Mouse (Mus musculus) megakaryocyte-erythroid progenitor cell, adult 5 weeks (primary cell): ENCODE data around the gene Lat. TPM values are rescaled to one million over a fixed set of nuclear protein-coding genes. Genes with fewer than 3 reads are reported as not detected.

Source experiments
- polyA plus RNA-seq: library from polyadenylated mRNA; stranded (reverse); fragments of >175 nt; gene quantifications from 2 replicates; pipeline ENCODE4 v1.2.3, GENCODE M21; 2012

Lat gene
- polyA plus RNA-seq: 47.1 and 73.2 TPM in 2 replicates

DNA sequence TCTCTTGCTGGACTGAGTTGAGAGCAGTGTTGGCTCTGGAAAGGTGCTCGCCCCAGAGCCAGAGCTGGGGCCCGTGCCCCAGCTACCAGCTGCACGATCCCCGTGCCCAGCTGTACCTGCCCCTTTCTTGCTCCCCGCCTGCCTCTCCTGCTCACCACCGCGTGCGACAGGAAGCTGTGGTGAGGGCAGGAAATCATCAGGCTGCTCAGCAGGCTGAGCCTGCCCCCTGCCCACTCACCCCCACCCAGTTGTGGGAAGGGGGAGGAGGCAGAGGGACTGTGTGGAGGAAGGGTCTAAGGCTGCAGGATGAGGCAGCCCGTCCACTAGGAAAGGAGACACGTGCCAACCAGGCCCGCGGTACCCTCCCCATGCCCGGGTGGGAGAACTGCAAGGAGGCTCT is at the start of gene Lat:
Gene Lat (minus strand): TSS at position 178 of the 400 bp plus-strand sequence.

DNA sequence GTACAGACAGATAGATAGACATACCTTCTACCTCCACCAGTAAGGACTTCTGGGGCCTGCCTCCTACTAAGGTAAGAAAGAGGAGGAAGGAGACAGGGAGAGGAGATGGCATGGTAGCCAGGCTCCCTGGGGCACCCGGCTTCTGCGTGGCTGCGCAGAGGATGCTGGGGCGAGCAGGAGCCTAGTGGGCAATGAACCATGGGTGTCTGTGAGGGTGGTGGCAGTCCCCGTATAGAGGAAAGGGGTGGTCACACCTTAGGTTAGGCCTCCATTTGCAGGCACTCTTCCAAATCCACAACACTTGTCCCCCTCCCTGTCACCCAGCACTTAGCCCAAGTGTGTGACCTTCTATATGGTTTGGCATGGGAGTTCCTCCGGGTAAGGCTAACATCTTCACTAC is 45.4 kb upstream of the Lat start, which contains the start of gene Cd19:
Gene Cd19 (minus strand): TSS at position 165 of the 400 bp plus-strand sequence.

DNA sequence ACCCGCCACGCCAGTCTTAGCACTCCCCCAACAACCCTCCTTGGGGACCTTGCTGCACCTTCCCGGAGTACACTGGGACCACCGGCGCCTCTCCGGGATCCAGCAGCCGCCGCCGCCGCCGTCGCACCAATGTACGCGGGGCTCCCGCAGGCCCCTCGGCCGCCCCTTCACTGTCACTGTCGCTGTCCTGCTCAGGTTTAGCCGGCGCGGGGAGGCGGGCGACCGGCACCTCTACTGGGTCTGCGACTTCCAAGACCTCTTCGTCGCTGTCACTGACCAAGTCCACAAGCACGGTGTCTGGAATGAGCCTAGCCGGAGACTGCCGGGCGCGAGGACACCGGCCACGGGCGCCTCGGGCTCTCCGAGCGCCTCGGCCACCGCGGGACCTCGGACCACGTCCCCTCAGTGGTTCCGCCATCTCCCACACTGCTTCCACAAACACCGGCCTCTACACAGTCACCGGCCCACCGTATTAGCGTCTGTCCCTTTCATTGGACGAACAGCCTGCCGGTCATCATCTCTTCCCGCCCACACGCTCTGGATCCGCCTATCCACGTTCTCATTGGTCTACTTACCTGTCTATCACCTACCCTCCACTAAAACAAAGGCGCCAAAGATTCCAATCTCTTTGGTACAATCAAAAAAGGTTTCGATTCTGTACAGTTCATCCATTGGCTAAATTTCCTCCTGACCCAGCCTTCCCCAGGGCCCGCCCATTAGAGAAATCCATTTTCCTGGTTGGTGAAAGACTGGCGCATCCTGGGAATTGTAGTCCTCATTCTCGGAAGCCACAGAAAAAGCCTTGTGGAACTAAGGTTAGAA is 27.1 kb upstream of the Lat start, which contains the start of gene Nfatc2ip:
Gene Nfatc2ip (minus strand): TSS at position 440 of the 822 bp plus-strand sequence.

DNA sequence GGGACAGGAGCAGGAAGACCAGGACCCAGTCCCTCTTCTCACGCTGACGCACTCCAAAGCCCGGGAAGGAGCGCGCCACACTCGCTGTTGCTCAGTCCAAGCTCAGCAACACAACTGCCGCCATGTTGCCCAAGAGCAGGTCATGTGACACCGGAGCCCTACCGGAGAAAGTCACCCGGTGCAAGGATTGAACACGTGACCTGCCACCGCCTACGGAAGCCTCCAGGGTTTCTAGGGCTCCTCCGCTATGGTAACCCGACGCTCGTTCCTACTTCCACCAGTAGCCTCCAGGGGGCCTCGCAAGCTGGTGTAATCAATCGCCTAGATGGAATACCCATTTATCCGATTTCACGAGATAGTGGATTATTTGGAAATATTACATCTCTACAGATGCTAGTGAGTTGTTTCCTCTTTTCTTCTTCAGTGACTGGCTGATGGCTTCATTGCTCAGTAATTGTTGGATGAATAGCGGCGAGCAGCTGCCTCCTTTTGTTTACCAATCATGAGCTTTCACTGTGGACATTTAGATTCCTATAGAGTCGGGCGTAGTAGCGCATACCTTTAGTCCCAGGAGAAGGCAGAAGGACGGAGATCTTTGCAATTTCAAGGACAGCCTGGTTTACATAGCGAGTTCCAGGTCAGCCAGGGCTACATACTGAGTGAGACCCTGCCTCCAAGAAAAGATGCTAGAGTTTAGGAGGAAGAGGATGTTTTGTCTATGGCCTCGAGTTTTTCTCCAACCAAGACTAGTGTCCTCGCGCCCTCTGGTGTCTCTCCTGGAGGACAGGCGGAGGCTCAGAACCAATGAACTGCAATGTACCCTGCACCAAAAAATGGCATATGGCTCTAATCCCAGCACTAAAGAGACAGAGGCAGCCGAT is 8.1 kb upstream of the Lat start, which contains the start of gene Spns1:
Gene Spns1 (minus strand): TSS at position 173 of the 881 bp plus-strand sequence.

Other genes starting within 250 kb of the Lat start
- gene Xpo6, start 169.1 kb downstream of the Lat start, polyA plus RNA-seq: 120 and 147 TPM in 2 replicates
- 13.4 and 14.1 TPM in 2 replicates for gene Sbk1, start 97.0 kb downstream of the Lat start, polyA plus RNA-seq
- 74.2 and 80.8 TPM in 2 replicates for gene Spns1, start 7.9 kb upstream of the Lat start, polyA plus RNA-seq
- gene Nfatc2ip, start 27.2 kb upstream of the Lat start, polyA plus RNA-seq: 3.0 and 3.5 TPM in 2 replicates
- gene Cd19, start 45.3 kb upstream of the Lat start, polyA plus RNA-seq: 1.3 and 3.7 TPM in 2 replicates
- 64.8 and 70.0 TPM in 2 replicates for gene Rabep2, start 59.2 kb upstream of the Lat start, polyA plus RNA-seq
- gene Atp2a1, start 93.5 kb upstream of the Lat start, polyA plus RNA-seq: 0.19 and 0.44 TPM in 2 replicates
- gene Sh2b1, start 105.9 kb upstream of the Lat start, polyA plus RNA-seq: 154 and 176 TPM in 2 replicates
- gene Tufm, start 117.8 kb upstream of the Lat start, polyA plus RNA-seq: 79.6 and 83.5 TPM in 2 replicates
- gene Atxn2l, start 133.9 kb upstream of the Lat start, polyA plus RNA-seq: 983 and 1,087 TPM in 2 replicates
- 74.2 and 91.5 TPM in 2 replicates for gene Eif3c, start 196.8 kb upstream of the Lat start, polyA plus RNA-seq
- 22.0 and 22.6 TPM in 2 replicates for gene Apobr, start 215.4 kb upstream of the Lat start, polyA plus RNA-seq
- 20.1 and 24.7 TPM in 2 replicates for gene Cln3, start 216.2 kb upstream of the Lat start, polyA plus RNA-seq
- gene Il27, start 225.4 kb upstream of the Lat start, polyA plus RNA-seq: 0.52 and 1.4 TPM in 2 replicates